Mouse (Mus musculus): ENCODE measurements around the gene Spdef. TPM values are rescaled to one million over a fixed set of nuclear protein-coding genes. Genes with fewer than 3 reads are reported as not detected.

The Spdef gene
- polyA plus RNA-seq, 1 experiment from 2014 or later, result not detected

DNA sequence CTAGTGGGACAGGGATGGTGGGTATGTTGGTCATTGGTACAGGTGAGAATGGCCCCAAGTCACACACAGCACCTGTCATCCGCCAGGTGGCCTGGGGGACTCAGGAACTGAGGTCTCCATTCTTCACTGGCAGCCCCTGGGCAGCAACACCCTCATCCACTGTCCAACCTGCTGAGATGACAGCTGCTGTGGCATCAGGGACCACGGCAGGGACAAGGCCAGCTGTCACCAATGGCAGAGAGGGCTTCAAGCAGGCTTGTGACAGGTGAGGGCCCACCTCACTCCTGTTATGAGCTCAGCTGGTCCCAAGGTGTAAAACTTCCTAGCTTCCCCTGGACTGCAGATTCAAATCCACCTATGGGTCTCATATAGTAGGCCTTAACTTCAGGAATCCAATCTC is 19.4 kb upstream of the Spdef start:
- Histone ChIP-seq H3K36me3 (ENCODE audit: inconsistent target) (peaks cover 19% of the 10 kb centered on the region), H3K27ac (no peak overlapping the region), H3K79me2 (ENCODE audit: inconsistent target) (peaks cover 7% of the 10 kb centered on the region; the same call in 1 of the 2 replicates), H3K4me3 (ENCODE audit: inconsistent target) (no peak overlapping the region)
- WGBS (ENCODE audit: missing documents), result 100% methylated on average over 1 of the region's 2 CpGs

- Histone ChIP-seq H3K79me2 (ENCODE audit: inconsistent target) (no peaks in the 10 kb centered on the region), H3K36me3 (ENCODE audit: inconsistent target) (peaks cover 2% of the 10 kb centered on the region; the same call in 1 of the 2 replicates), H3K4me3 (ENCODE audit: inconsistent target) (no peak overlapping the region), H3K27ac (no peak overlapping the region)
- 92% methylated on average over 4 of the region's 4 CpGs for WGBS (ENCODE audit: missing documents)
Observed at GRCm38 (mm10) chr17:27746446-27746845, 17.7 kb upstream of the Spdef start.

DNA sequence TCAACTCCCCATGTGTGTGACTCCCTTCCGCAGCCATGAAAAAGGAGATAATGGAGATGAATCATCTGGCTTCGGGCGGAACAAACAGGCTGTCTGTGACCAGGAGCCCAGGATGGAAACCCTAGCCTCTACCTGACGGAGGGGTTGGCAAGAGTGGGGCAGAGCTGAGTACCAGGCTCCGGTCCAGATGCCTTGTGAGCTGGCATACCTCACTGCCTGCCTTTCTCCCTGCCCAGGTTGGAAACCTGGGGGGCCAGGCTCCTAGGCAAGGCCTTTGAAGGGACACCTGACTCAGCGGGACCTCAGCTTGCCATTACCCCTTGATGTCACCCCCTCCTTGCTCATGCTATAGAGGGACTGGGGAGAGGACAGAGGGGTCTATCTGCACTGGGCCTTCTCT is 12.2 kb upstream of the Spdef start:
- H3K27ac ChIP-seq, result no peak overlapping the region
- 93% methylated on average over 6 of the region's 6 CpGs for WGBS (ENCODE audit: missing documents)
- no peaks in the 10 kb centered on the region for H3K79me2 ChIP-seq (ENCODE audit: inconsistent target)
- H3K36me3 ChIP-seq (ENCODE audit: inconsistent target), result no peaks in the 10 kb centered on the region
- no peak overlapping the region for H3K4me3 ChIP-seq (ENCODE audit: inconsistent target)

- 30% methylated on average over 10 of the region's 13 CpGs for WGBS (ENCODE audit: missing documents)
- H3K4me3 ChIP-seq (ENCODE audit: inconsistent target), result no peak overlapping the region
- no peak overlapping the region for H3K27ac ChIP-seq
- no peaks in the 10 kb centered on the region for H3K79me2 ChIP-seq (ENCODE audit: inconsistent target)
- no peaks in the 10 kb centered on the region for H3K36me3 ChIP-seq (ENCODE audit: inconsistent target)
Observed at GRCm38 (mm10) chr17:27734344-27735073, 5.8 kb upstream of the Spdef start.

DNA sequence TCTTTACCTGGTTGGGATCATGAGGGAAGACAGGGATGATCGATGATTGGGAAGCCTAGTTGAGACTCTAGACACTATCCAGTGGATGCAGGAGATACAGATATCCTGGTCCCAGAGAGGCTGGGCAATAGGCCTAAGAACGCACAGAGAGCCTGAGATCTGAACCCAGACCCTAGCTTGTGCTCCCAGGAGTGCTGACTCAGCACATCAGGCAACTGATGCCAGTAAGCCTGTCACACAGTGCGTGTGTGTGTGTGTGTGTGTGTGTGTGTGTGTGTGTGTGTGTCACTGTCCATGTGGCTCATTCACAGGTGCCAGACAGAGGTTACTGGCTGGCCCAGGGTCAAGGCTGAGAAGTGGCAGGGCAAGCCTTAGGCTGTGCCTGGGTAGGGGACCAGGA is 3.9 kb upstream of the Spdef start:
- whole genome bisulfite sequencing (ENCODE audit: missing documents), result 94% methylated on average over 3 of the region's 3 CpGs
- Histone ChIP-seq H3K4me3 (ENCODE audit: inconsistent target) (no peak overlapping the region), H3K36me3 (ENCODE audit: inconsistent target) (no peaks in the 10 kb centered on the region), H3K79me2 (ENCODE audit: inconsistent target) (no peaks in the 10 kb centered on the region), H3K27ac (no peak overlapping the region)

DNA sequence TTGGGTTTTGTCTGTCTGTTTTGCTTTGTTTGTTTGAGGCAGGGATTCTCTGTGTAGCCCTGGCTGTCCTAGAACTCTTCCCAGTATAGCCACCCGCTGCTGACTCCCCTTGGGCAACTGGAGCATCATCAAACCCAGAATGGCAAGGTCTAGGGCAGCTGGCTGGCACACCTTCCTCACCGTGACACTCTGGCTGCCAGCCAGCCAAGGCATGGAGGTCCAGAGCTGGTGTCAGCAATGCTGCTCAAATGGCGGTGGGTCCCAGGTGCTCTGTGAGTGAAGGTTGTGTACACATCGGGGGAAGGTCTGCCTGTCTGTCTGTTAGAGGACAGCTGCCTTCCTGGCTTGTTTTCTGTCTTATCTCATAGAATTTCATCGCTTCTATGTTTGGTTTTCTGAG is 3.4 kb upstream of the Spdef start:
- Histone ChIP-seq H3K36me3 (ENCODE audit: inconsistent target) (no peaks in the 10 kb centered on the region), H3K79me2 (ENCODE audit: inconsistent target) (no peaks in the 10 kb centered on the region), H3K27ac (no peak overlapping the region), H3K4me3 (ENCODE audit: inconsistent target) (no peak overlapping the region)
- 87% methylated on average over 5 of the region's 5 CpGs for WGBS (ENCODE audit: missing documents)

DNA sequence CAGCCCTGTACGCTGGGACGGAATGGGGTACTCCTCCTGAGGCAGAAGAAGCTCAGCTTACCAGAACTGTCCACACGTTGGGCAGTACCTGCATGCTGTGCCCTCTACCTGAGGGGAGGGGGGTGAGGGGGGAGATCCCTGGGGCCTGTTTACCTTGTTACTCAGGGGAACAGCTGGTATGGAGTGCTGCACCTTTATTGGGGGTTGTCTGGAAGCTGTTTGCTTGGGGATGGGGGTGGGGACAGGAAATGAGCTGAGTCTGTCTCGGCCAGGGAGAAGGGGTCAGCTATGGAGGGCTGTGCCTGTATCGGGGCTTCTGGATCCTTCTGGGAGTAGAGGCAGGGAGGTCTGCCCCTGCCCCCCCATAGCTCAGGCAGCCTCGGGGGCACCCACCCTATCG is 2.2 kb downstream of the Spdef start:
- no peak overlapping the region for H3K27ac ChIP-seq
- no peaks in the 10 kb centered on the region for H3K79me2 ChIP-seq (ENCODE audit: inconsistent target)
- H3K4me3 ChIP-seq (ENCODE audit: inconsistent target), result no peak overlapping the region
- WGBS (ENCODE audit: missing documents), result 56% methylated on average over 6 of the region's 7 CpGs
- no peaks in the 10 kb centered on the region for H3K36me3 ChIP-seq (ENCODE audit: inconsistent target)

DNA sequence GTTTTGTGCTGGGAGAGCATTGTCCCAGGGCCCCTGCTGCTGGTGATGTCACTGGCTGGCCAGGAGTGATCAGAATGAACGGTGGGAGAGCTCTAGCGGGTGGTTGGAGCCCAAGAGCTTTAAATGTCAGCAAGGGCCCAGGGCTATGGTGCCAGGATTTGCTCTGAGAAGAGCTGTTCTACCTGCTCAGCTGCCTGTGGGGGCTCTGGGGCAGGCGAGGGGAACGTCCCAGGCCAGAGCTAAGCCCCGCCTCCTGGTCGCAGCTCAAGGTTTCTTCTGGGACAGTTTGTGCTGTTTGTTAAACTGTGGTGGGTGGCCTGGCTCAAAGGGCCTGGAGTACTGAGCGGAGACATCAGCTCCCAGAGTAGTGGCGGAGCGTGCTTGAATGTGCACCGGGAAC is 3.3 kb downstream of the Spdef start:
- Histone ChIP-seq H3K4me3 (ENCODE audit: inconsistent target) (no peak overlapping the region), H3K27ac (no peak overlapping the region), H3K36me3 (ENCODE audit: inconsistent target) (no peaks in the 10 kb centered on the region), H3K79me2 (ENCODE audit: inconsistent target) (no peaks in the 10 kb centered on the region)
- 38% methylated on average over 10 of the region's 10 CpGs for WGBS (ENCODE audit: missing documents)

- WGBS (ENCODE audit: missing documents), result 32% methylated on average over 10 of the region's 10 CpGs
- Histone ChIP-seq H3K4me3 (ENCODE audit: inconsistent target) (no peak overlapping the region), H3K79me2 (ENCODE audit: inconsistent target) (no peaks in the 10 kb centered on the region), H3K36me3 (ENCODE audit: inconsistent target) (no peaks in the 10 kb centered on the region), H3K27ac (no peak overlapping the region)
Observed at GRCm38 (mm10) chr17:27725011-27725410, 3.7 kb downstream of the Spdef start.

GRCm38 (mm10) chr17:27724327-27724726 is 4.4 kb downstream of the Spdef start:
- Histone ChIP-seq H3K4me3 (ENCODE audit: inconsistent target) (no peak overlapping the region), H3K27ac (no peak overlapping the region), H3K36me3 (ENCODE audit: inconsistent target) (no peaks in the 10 kb centered on the region), H3K79me2 (ENCODE audit: inconsistent target) (no peaks in the 10 kb centered on the region)
- WGBS (ENCODE audit: missing documents), result 37% methylated on average over 3 of the region's 3 CpGs

DNA sequence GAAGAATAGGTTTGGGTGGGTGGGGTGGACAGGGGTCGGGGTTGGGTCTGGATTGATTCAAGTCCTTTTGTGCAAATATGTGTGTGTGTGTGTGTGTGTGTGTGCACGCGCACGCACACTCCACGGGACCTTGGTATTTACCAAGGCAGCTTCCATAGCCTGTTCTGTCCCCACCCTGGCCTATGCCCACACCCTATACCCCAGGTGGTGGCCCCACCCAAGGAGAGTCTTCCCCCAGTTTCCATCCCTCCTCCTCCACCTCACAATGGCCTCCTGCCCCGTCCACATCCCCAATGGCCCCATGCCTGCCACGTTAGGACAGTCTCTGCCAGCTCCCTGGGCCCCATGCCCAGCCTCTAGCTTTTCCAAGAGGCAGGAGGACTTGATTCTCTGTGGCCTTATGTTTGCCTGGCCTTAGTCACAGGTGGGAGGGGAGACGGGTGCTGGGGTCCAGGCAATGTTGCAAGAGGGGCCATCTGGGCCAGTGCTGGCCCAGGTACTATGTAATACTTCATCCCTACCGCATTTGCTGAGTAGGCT is 7.6 kb downstream of the Spdef start:
- H3K4me3 ChIP-seq (ENCODE audit: inconsistent target), result no peak overlapping the region
- 79% methylated on average over 5 of the region's 9 CpGs for WGBS (ENCODE audit: missing documents)

GRCm38 (mm10) chr17:27720326-27720725 is 8.4 kb downstream of the Spdef start:
- 87% methylated on average over 9 of the region's 9 CpGs for WGBS (ENCODE audit: missing documents)
- Histone ChIP-seq H3K36me3 (ENCODE audit: inconsistent target) (no peaks in the 10 kb centered on the region), H3K79me2 (ENCODE audit: inconsistent target) (no peaks in the 10 kb centered on the region), H3K27ac (no peak overlapping the region), H3K4me3 (ENCODE audit: inconsistent target) (no peak overlapping the region)

More for the DNA sequence above, 7.6 kb downstream of the Spdef start:
- H3K79me2 ChIP-seq (ENCODE audit: inconsistent target), result no peaks in the 10 kb centered on the region
- H3K27ac ChIP-seq, result no peak overlapping the region
- H3K36me3 ChIP-seq (ENCODE audit: inconsistent target), result no peaks in the 10 kb centered on the region

- H3K27ac ChIP-seq, result no peak overlapping the region
- 86% methylated on average over 9 of the region's 14 CpGs for WGBS (ENCODE audit: missing documents)
- H3K4me3 ChIP-seq (ENCODE audit: inconsistent target), result no peak overlapping the region
- H3K36me3 ChIP-seq (ENCODE audit: inconsistent target), result no peaks in the 10 kb centered on the region
- no peaks in the 10 kb centered on the region for H3K79me2 ChIP-seq (ENCODE audit: inconsistent target)
Observed at GRCm38 (mm10) chr17:27719663-27720062, 9.1 kb downstream of the Spdef start.

- 66% methylated on average over 5 of the region's 5 CpGs for WGBS (ENCODE audit: missing documents)
- Histone ChIP-seq H3K79me2 (ENCODE audit: inconsistent target) (no peaks in the 10 kb centered on the region), H3K36me3 (ENCODE audit: inconsistent target) (no peaks in the 10 kb centered on the region), H3K4me3 (ENCODE audit: inconsistent target) (no peak overlapping the region), H3K27ac (no peak overlapping the region)
Observed at GRCm38 (mm10) chr17:27718250-27718649, 10.5 kb downstream of the Spdef start.

DNA sequence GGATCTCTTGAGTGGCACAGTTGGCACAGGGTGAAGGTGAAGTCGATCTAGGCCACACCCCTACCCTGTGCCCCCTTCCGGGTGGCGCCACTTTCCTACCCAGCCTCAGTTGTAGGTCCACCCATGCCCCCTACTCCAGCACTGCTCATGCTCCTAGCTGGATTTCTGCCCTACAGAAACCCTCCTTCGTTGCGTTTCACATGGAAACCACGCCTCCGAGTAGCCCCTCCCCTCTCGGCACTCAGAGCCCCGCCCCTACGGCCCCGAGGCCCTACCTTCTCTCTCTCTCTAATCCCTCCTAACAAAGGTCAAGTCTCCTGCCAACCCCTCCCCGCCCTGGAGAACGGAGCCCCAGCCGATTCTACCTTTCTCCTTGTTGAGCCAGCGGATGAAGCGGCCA is 12.0 kb downstream of the Spdef start:
- 18% methylated on average over 16 of the region's 16 CpGs for WGBS (ENCODE audit: missing documents)
- no peak overlapping the region for H3K27ac ChIP-seq
- H3K4me3 ChIP-seq (ENCODE audit: inconsistent target), result no peak overlapping the region

DNA sequence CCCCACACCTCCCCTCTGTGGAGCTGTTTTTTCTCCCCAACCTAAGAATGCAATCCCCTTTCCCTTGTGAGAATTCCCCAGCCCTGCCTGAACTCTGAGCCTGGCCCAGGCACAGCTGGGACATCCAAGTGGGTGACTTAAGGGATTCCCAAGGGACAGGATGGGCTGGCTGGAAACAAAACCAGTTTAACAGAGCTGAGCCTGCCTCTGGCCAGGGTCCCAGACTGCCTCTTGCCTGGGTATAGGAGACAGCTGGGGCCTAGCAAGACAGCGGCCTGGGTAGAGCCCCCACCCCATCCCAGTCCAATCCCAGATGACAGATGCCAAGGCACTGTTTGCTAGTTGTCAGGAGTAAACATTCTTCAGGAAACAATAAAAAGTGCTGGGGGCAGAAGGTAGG is 15.9 kb downstream of the Spdef start:
- Histone ChIP-seq H3K27ac (no peak overlapping the region), H3K79me2 (ENCODE audit: inconsistent target) (no peaks in the 10 kb centered on the region), H3K36me3 (ENCODE audit: inconsistent target) (no peaks in the 10 kb centered on the region), H3K4me3 (ENCODE audit: inconsistent target) (no peak overlapping the region)
- 100% methylated on average over 1 of the region's 1 CpGs for WGBS (ENCODE audit: missing documents)

More for the DNA sequence above, 12.0 kb downstream of the Spdef start:
- no peaks in the 10 kb centered on the region for H3K36me3 ChIP-seq (ENCODE audit: inconsistent target)
- no peaks in the 10 kb centered on the region for H3K79me2 ChIP-seq (ENCODE audit: inconsistent target)

Measured in macrophage (primary cell).